Mouse (Mus musculus) natural killer cell, adult 2 months (primary cell): Measurements from ENCODE around the gene Klhl25.
"Not testable (repeated sequence)": the region's sequence is repeated elsewhere in the genome, so short reads cannot be mapped to it uniquely, and the experiment has no call there.

ENCODE experiments used
- DNase-seq, 2 experiments: peaks; one replicate each; pipeline ENCODE4 v3.0.0; 2022; ENCODE audit warnings: low spot score in 2 of 2

The Klhl25 gene

GRCm38 (mm10) chr7:75845936-75846335 is 2.2 kb upstream of the Klhl25 start:
- no peak for DNase-seq

- DNase-seq = no peak
Observed at GRCm38 (mm10) chr7:75846942-75847341, 1.2 kb upstream of the Klhl25 start.

- DNase-seq = no peak
Observed at GRCm38 (mm10) chr7:75847489-75847888, 621 bp upstream of the Klhl25 start.

- DNase-seq = peak; percentile 52 to 58
Observed at GRCm38 (mm10) chr7:75848776-75849670, 913 bp downstream of the Klhl25 start.

- DNase-seq = not testable (repeated sequence)
Observed at GRCm38 (mm10) chr7:75850396-75850795, 2.3 kb downstream of the Klhl25 start.

GRCm38 (mm10) chr7:75851290-75851689 is 3.2 kb downstream of the Klhl25 start:
- no peak for DNase-seq

GRCm38 (mm10) chr7:75852363-75852762 is 4.3 kb downstream of the Klhl25 start:
- no peak for DNase-seq

- DNase-seq = no peak
Observed at GRCm38 (mm10) chr7:75853171-75853830, 5.2 kb downstream of the Klhl25 start.

GRCm38 (mm10) chr7:75854231-75854925 is 6.3 kb downstream of the Klhl25 start:
- no peak for DNase-seq

GRCm38 (mm10) chr7:75855028-75855427 is 6.9 kb downstream of the Klhl25 start:
- peak; percentile 32 to 36 for DNase-seq

GRCm38 (mm10) chr7:75856259-75856658 is 8.1 kb downstream of the Klhl25 start:
- DNase-seq = peak; percentile 27 to 34

- DNase-seq = no peak
Observed at GRCm38 (mm10) chr7:75859771-75860196, 11.7 kb downstream of the Klhl25 start.

GRCm38 (mm10) chr7:75861638-75862426 is 13.7 kb downstream of the Klhl25 start:
- not testable (repeated sequence) for DNase-seq

GRCm38 (mm10) chr7:75862427-75862781 is 14.3 kb downstream of the Klhl25 start:
- DNase-seq = not testable (repeated sequence)

- DNase-seq = not testable (repeated sequence)
Observed at GRCm38 (mm10) chr7:75863248-75863911, 15.3 kb downstream of the Klhl25 start.

- DNase-seq = no peak
Observed at GRCm38 (mm10) chr7:75865026-75865425, 16.9 kb downstream of the Klhl25 start.

- no peak for DNase-seq
Observed at GRCm38 (mm10) chr7:75866557-75866956, 18.4 kb downstream of the Klhl25 start.

GRCm38 (mm10) chr7:75868687-75869086 is 20.6 kb downstream of the Klhl25 start:
- DNase-seq = no peak

GRCm38 (mm10) chr7:75870551-75870950 is 22.4 kb downstream of the Klhl25 start:
- DNase-seq = no peak

GRCm38 (mm10) chr7:75872255-75872654 is 24.1 kb downstream of the Klhl25 start:
- DNase-seq = no peak

- DNase-seq = no peak
Observed at GRCm38 (mm10) chr7:75872697-75873096, 24.6 kb downstream of the Klhl25 start.
